Mouse (Mus musculus) C2C12 (cell line): ENCODE data around the gene Hs3st6.

ENCODE experiments used
- CTCF ChIP-seq: IDR thresholded peaks from one replicate; pipeline ENCODE4 v1.5.1; 2011; ENCODE audit not compliant: control insufficient read depth, insufficient read depth, insufficient read length
- MAX ChIP-seq: IDR thresholded peaks from one replicate; pipeline ENCODE4 v1.6.1; 2011; ENCODE audit warnings: mild to moderate bottlenecking, control low read depth
- MYOD1 ChIP-seq: IDR thresholded peaks from one replicate; pipeline ENCODE4 v1.6.1; 2011; ENCODE audit warnings: low read depth; ENCODE audit not compliant: control insufficient read depth, insufficient read length
- MYOG ChIP-seq: IDR thresholded peaks from one replicate; pipeline ENCODE4 v1.6.1; 2011; ENCODE audit not compliant: control insufficient read depth, insufficient read length; ENCODE audit errors: extremely low read depth
- USF1 ChIP-seq: IDR thresholded peaks from one replicate; pipeline ENCODE4 v1.6.1; 2011; ENCODE audit warnings: low read depth, mild to moderate bottlenecking, control low read depth, moderate library complexity

- TF ChIP-seq USF1 (no peak), MYOG (no peak), CTCF (no peak), MYOD1 (no peak), MAX (no peak)
These were observed at the start of gene Hs3st6 for GRCm38 (mm10) chr17:24752415-24753394.
